Mouse (Mus musculus): Measurements from ENCODE around the gene Dhx32.

Gene Dhx32

DNA sequence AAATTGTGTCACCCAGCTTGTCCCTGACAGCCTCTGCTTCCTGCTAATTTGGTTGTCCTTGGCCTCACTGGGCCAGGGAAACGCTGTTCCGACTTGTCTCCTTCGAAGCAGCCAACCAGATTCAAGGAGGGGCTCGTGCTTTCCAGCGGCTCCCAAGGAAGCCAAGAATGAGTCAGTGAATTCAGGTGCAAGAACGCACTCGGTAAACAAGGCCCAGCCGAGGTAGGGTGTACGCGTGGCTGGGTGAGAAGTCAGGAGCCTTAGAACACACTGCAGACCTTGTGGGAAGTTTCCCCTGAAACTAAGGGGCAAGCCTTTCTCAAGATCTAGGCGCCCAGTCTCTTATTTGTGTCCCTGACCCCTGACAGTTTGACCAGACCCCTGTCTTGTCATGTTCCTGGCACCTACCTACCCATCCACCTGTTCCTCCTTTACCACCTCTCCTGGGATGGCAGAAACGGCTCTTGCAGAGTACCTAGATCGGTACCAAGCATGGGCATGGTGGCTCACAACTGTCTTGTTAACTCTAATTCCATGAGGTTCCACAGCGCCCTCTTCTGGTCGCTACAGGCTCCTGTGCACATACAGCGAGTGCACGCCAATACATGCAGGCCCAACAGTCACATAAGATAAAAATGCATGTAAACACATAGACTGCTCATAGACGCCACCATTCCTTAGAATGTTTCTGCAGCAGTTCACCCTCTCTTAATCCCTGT is at the start of gene Dhx32:
Dhx32 (minus strand) TSS at position 10 of the 719 bp plus-strand sequence.
- DNase-seq: peak; percentile 64

DNA sequence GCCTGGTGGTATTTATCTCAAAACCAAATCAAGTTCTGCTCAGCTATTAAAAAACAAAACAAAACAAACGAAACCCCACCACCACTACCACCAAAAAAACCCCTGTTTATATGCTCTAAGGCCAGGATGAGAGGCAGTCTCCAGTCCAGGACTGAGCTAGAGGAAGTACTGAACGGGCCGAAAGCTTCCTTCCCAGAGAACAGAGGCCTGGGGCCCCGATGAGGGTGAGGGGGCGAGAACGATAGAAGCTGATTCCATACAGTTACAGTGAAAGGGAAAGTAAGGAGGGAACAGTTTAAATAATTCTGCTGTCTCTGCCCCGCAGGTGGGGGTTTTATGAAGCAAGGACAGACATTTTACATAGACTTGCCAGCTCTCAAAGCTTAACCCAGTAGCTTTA is 47.1 kb upstream of the Dhx32 start:
- DNase-seq: no peak

DNA sequence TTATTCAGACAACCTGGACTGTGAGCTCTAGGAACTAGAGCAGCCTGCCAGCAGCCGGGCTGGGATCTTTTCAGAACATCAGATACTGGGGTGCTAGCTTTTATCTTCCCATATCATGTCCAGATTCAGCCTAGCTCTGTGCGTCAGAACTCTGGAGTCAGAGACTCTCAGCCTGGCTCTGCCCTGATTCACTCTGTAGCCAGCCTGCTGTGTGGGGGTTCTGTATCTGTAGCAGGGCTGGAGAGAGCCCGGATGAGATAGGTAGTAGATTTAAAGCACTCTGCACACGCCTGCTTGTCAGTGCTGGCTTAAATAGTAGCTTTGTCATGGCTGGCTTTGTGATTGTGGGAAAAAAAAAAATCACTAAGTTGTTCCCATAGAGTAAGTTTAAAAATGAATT is 46.0 kb upstream of the Dhx32 start:
- no peak for DNase-seq

DNA sequence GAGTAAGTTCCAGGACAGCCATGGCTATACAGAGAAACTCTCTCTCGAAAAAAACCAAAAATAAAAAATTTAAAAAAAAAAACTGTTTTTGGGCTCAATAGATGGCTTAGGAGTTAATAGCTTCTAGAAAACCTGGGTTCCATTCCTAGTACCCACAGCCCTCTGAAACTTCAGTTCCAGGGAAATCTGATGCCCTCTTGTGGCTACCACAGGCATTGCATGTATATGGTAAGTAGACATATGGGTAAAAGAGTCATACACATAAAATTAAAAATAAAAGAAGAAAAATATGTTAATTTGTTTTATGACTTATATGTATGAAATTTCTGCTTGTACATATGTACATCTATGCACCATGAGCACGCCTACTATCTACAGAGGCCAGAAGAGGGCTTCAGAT is 42.1 kb upstream of the Dhx32 start:
- peak; percentile 42 for DNase-seq

DNA sequence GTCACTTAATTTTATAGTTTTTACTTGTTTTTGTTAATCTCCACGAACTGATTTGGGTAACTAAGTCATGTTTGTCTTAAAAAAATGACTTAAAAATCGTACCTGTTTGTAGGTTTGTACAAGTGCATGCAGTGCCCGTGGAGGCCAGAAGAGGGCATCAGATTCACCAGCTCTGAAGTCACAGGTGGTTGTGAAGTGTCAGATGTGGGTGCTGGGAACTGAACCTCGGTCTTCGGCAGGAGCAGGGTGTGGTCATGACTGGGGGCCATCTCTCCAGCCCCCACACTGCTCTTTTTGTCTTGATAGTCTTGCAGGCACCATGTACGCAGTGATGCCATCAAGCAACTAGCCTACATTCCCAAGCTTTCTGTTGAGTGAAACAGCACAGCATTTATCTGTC is 41.2 kb upstream of the Dhx32 start:
- DNase-seq: peak; percentile 7

DNA sequence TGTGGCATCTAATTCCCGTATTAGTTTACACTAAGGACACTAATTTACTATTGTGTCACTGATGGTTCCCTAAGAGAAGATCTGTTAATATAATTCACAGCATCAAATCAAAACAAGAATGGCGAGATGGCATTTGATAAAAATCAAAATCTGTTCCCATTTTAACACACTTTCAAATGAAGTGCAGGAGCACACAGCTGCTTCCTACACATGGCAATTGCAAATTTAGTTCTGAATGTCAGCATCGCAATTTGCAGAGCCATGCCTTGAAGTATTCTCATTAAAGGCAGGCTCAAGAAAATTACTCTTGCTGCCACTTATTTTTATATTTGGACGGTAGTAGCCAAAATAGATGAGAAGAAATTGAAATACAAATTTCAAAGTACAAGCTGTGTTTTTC is 30.8 kb upstream of the Dhx32 start:
- no peak for DNase-seq

DNA sequence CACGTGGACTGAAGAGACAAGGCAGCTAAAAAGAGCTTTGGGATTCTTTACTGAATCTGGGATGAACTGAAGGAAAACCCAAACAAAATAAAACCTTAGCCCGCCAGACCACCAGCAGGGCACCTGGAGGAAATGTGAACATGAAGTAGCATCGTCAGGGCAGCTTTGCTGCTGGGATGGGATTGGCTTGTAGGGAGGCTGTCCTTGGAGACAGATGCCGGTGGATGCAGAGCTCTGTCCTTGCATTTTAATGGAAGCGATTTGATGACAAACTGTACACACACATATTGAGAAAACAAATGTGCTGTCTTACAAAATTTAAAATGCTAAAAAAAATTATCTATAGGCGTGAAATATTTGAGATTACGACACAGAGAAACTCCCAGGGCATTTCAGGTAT is 30.4 kb upstream of the Dhx32 start:
- no peak for DNase-seq

DNA sequence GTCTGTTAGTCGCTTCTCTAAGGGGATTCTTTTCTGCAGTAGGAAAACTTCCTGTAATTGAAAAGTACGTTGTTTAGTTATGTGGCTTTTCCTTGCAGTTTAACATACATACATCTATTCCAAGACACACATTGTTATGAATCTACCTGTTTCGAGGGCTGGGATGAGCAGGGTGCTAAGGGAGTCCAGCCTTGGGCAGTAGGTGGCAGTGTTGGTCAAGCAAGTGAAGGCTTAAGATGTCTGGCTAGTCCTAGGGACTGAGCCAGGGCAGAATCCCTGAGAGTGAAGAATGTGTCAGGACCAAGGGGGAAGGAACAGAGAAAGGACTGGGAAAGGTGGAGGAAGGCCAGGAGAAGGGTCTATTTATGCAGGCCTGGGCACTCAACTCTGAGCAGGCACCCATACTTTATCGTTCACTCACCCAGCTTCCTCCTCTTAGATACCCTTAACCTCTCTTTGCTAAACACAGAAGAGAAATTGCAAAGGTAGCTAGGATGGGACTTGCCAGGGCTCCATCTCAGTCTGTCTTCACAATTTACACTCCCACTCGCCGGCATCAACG is 23.2 kb upstream of the Dhx32 start:
- DNase-seq: peak; percentile 47

DNA sequence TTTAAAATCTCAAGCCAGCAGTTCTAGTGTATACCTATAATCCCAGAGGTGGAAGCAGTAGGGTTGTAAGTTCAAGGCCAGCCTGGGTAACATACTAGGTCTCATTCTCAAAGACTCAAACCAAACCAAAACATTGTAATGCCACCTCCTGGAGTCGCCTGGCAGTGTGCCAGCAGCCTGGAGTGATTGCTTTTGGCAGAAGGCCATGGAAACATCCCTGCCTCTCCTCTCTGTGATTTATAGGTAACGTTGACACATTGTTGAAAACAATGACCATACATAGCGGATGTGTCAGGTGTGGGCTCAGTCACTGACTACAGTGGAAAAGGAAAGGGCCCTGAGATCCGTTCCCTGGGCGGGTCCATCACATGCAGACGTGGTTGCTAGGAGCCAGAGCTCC is 19.3 kb upstream of the Dhx32 start:
- DNase-seq: no peak

DNA sequence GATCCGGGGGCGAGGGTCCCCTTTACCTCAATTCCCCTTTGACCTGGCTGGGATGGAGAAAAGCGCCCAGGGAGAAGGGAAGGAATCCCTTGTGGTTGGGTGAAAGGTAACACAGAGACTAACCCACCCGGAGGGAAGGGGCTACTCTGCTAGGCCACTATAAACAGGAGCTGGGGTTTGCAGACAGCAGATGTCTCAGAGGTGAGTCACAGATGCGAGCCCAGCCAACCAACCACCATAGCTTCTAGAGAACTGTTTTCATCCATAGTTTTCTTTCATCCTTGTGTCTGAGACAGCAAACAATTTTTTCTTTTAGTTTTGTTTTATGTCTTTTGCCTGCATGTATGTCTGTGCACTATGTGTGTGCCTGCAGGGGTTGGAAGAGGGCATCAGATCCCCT is 17.4 kb upstream of the Dhx32 start:
- DNase-seq: no peak

DNA sequence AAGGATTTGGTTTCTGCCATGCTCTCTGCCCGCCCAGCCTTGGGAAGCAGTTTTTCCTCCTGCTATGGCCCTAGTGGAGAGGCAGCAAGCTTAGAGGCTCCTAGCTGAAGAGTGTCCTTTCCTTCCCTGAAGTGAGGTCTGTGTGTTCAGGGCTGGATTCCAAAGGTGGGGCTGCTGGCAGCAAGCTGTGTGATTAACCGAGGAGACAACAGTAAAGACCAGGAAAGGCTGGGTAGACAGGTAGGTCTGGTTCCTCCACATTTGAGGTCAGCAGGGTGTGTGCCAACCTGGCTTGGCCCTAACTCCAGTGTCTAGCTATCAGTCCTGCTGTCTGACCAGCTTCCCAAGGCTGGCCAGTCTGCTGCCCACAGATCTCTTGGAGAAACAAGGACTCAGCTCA is 12.2 kb upstream of the Dhx32 start:
- no peak for DNase-seq

DNA sequence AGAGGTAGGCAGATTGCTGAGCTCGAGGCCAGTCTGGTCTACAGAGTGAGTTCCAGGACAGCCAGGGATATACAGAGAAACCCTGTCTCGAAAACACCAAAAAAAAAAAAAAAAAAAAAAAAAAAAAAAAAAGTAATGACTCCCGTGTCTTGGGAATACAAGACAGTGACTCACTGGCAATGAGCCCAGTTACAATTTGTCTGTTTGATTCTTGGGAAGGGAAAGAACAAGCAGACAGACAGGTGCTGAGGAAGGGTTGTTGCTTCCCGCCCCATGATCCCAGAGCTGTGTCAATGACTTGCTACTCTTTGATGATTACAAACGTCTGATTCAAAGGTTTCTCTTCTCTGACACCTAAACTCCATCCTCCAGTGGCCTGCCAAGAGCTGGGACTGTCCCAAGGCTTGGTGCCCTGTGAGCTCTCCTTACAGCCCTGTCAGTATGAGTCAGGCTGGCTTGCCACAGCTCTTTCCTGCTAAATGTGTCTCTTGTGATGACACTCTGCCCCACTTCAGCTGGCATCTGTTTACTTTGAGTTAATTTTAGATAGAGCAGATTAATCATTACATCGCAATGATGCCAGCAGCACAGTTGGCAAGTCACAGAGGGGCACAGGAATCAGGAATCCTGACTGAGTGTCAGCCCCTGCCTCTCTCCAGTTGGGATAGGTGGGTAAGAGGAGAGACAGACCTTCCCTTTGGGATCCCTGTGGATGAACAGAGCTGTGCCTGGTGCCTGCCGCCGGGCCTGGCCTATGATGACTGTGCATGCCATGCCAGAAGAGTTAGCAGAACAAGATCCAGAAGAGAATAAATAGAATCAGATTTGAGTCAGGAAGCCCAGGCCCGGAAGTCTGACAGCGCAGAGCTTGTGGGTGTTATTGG is 11.0 kb upstream of the Dhx32 start:
- no peak for DNase-seq

DNA sequence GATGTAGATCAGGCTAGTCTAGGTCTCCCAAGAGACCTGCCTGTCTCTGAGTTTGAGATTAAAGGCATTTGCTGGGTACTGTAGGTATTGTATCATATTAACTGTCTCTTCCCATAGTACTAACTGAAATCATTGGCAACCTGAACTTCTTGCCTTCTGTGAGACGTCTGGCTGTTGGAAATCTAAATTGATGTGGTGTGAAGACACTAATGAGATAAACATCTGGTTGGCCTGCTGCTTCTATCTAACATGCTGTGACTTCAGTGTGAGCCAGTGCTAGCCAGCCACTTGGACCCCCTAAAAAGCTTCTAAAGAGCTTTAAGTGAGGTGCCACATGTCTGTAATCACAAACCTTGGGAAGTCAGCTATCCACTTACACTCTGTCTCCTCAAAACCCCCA is 10.2 kb upstream of the Dhx32 start:
- DNase-seq: no peak

DNA sequence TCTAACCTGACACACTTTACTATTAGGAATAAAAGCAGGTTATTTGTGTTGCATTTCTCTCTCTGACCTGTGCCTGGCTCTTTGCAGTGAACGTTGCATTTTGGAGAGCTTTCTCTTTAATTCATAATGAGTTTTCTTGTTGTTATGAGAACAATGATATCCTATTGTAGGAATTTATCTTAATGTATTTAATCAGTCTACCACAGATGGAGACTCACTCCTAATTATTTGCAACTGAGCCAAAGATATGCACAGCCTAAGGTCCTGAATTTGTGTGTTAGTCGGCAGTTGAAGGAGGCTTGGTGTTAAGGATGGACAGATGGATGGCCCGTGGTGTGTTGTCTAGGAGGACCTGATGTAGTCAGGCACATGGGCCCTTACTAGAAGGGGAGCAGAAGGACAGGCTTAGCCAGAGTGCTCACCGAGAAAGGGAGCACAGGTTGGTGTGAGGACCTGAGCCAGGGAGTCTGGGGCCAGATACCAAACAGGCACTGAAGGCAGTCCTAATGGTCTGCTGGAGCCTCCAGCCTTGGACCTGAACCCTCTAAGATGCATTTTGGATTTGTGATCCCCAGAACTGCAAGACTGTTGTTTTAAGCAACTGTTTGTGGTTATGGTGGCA is 8.2 kb upstream of the Dhx32 start:
- no peak for DNase-seq

DNA sequence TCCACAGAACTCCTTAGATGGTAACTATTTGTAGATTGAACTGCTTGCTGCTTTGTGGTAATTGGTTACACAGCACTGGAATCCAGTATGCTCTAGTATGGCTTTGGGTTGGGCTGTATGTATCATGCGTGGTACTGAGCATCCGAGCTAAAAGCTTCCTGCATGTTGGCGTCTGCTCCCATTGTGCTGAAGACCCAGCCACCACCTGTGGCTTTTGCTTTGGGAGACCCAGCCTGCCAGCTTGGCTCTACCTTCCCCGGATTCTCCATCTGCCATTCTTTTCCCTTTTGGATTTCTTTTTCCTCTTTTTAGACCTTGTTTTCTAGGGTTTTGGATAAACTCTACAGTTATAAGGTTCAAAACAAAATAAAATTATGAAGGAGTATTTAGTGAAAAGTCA is 7.6 kb upstream of the Dhx32 start:
- no peak for DNase-seq

DNA sequence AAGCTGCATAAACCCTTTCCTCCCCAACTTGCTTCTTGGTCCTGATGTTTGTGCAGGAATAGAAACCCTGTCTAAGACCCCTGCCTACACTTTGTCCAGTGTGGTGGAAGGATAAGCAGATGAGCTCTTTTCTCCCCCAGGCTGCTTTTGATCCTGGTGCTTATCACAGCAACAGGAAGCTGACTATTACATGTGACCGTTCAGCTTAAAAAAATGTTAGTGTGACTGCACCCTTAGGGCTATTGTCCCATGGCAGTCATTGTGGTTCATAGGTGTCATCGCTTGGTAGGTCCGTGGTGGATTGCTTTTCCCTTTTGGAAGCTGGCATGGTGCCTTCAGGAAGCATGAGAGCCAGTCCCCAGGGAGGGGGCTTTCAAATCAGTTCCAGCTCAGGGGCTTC is 5.6 kb upstream of the Dhx32 start:
- no peak for DNase-seq

DNA sequence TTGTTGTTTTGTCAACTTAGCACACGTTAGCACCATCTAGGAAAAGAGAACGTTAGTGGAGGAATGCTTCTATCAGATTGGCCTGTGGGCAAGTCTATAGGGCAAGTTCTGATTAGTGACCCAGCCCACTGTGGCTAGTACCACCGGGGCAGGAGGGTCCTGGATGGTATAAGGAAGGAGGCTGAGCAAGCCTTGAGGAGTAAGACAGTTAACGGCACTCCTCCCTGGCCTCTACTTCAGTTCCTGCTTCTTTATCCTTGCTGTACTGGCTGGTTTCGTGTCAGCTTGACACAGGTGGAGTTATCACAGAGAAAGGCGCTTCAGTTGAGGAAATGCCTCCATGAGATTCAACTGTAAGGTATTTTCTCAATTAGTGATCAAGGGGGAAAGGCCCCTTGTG is 5.0 kb upstream of the Dhx32 start:
- no peak for DNase-seq

DNA sequence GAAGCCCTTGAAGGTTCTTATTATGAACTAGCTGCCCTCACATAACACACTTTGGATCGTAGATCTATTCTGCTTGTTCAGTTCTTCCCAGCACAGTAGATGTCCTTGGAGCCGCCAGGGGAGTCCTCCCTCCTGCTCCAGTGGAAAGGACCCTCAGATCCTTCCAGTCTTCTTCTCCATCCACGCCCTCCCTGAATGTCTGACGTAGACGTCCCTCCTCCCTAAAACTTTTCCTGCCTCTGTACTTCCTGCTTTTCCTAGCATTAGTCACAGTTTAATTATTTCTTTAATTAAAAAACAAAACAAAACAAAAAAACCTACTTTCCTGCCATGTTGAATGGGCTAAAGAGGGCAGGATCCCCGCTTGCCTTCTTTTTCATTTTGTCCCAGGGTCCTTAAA is 535 bp downstream of the Dhx32 start:
- no peak for DNase-seq

DNA sequence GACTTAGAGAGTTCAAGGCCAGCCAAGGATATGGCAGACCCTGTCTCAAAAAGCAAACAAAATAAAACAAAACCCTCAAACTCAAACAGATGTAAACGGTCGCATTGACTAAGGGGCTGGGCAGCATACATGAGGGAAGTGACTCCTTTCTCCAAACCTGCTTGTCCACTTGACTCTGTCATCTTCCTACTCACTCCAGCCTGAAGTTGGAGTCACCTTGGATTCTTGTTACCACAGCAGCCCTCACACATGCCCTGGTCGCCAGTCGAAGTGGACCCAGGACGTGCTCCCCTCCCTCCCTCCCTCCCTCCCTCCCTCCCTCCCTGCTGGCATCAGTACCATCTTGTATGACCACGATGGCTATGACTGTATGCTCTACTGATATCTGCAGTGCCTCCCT is 943 bp downstream of the Dhx32 start:
- no peak for DNase-seq

DNA sequence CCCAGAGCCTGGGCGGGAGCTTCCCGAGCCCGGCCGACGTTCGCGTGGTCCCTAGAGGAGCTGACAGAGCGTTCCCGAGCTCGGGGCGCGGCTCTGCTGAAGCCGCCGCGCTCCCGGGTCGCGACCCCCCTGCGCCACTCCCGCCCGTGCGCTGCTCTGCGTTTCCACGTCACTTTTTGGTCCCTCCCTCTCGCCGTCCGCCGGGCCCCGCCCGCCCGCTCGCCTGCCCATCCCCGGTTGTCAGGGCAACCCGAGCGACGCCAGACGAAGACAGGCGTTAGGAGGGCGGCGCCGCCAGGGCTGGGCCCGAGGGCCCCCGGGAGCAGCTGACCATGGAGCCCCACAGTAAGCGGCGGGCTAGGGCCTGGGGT is 5.9 kb downstream of the Dhx32 start, which contains the start of gene Fank1:
Fank1 (plus strand) TSS at position 236 of the 371 bp plus-strand sequence.
- peak; percentile 92 for DNase-seq

DNA sequence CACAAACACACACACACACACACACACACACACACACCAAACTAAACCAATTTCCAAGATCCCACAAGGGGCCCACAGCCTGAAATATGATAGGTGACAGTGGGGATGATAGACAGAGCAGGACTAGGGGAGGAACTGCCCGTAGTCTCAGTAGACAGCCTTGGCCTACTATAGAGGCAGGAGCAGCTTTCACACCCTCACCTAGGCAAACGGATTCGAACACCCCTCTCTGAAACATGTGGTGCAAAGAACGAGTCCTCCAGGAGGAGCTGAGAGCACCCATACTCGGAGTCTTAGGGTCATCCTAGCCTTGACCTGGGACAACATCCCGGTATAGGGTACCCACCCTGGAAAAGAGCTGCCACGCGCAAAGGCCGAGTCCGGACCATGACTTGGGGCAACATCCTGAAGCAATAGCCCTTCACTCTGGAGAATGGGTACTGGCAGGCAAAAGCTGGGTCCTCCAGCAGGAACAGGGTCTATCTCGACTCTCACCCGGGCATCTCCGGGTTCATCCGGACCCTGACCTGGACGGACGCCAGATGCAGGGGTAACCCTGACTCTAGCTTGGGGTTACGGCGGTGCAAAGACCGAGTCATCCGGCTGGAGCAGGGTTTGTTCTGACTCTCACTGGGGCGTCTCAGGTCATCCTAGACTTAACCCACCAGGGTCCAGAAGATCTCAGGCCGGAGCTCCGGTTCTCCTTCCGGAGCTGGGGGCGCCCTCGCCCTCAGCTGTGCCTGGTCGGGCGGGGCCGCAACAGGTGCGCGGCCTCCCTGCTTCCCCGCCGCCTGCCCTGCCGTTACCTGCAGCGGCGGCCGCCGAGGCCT is 6.5 kb downstream of the Dhx32 start:
- no peak for DNase-seq

DNA sequence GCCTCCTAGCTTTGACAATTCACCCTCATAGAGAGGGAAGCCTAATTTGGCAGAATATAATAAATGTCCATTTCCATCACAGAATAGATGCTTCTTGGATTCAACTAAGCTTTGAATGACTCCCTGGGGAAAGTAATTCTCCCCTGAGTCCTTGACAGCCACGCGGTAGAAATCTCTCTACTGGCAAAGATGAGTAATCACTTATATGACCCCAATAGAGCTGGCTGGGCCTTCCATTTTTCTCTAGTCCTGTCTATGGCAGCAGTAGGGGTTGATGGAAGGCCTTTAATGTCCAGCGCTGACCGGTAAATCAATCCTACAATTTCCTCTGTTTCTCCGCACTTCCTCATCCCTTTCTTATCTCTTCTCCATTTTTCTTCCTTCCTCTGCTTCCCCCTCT is 7.3 kb downstream of the Dhx32 start:
- no peak for DNase-seq

DNA sequence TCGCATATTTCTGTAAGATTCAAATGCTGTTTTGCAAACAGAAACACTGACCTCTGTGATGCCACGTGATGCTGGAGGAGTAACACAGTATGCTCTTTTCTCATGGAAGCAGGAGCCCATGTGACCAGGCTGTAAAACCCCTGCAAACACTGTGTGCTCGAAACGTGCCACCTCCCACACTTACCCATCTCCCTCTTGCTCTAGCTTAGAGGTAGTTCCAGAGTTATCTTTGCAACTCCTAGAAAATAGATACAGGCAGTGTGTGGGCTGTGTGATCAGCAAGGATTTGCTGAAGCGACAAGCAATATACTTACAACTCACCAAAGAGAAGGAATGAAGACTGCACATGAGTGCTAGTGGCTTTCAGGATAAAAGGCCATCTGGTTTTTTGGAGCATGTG is 14.0 kb downstream of the Dhx32 start:
- DNase-seq: no peak

Measured in thymus, postnatal 14 days (tissue).